Mouse (Mus musculus): ENCODE results near the gene Amn1. TPM values are rescaled to one million over a fixed set of nuclear protein-coding genes. Genes with fewer than 3 reads are reported as not detected.

Amn1 gene
- polyA plus RNA-seq (2014; fragmentation: Nextera tagmentation; extraction: Ambion mirVana) = 39.1 and 43.0 TPM in 2 replicates

DNA sequence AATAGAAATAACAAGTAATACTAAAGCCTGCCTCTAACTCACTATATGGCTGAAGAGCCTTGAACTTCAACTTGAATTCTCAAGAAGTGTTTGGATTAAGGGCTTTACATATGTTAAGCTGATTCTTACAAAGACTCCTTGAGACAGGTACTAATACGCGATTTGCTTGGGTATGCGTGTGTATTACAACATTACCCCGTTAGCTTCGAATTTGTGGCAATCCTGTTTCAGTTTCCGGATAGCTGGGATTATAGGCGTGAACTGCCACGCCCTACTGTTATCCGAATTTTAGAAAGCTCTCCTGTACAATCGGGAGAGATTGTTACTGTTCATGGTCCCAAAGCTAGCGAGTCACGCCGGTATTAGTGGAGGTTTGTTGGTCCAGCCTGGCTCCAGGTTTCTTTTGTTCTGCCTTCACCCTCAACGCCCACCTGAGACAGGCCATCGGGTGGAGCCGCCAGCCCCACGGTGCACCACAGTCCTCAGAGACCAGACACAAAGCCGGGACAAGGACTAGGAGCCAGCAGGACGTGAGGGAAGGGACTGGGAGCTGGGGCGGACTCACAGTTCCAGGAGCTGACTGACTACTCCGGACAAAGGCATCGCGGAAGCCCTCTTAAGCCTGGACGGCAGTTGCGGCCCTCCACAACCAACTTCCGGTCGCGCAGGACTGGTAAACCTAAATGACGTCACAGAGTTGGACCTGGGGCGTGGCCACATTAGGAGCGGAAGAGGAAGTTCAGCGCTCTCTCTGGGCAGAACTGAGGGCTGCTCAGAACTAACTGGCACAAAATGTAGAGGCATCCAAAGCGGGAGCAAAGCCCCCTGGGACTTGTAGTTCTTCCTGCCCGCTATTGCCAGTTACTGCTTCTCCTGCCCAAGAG, at the start of gene Amn1:
Gene Amn1 (minus strand): TSS at position 672 of the 884 bp plus-strand sequence.
- Histone ChIP-seq H3K9ac (ENCODE audit: low read length) (peak within 1 kb of the TSS; percentile 96), H3K36me3 (ENCODE audit: control insufficient read depth, insufficient read depth, low read length) (peaks cover 2% of the 10 kb centered on the region; the same call in 1 of the 2 replicates), H3K4me1 (ENCODE audit: control insufficient read depth, insufficient read depth, low read length) (peaks cover 4% of the 10 kb centered on the region; the same call in 1 of the 2 replicates), H3K27me3 (ENCODE audit: control insufficient read depth, insufficient read depth, low read length) (no peaks in the 10 kb centered on the region), H3K4me2 (ENCODE audit: low read depth, severe bottlenecking) (peak within 1 kb of the TSS; percentile 61), H3K4me3 (ENCODE audit: low read depth, low read length) (peak within 1 kb of the TSS; percentile 84), H3K27ac (replicated peaks; ENCODE audit: low read depth, low read length) (peak within 1 kb of the TSS; percentile 91), H3K9me3 (ENCODE audit: control insufficient read depth, low read length) (no peaks in the 10 kb centered on the region)
- under 1% methylated on average over 34 of the region's 34 CpGs for WGBS
- ATAC-seq (ENCODE audit: insufficient number of reproducible peaks, low FRiP score, low TSS enrichment, low read depth) (peak; percentile 100), DNase-seq (ENCODE audit: low spot score) (peak; percentile 97)

- H3K4me3 ChIP-seq (ENCODE audit: low read depth, low read length) = no peak overlapping the region
- no peak overlapping the region for H3K9ac ChIP-seq (ENCODE audit: low read length)
- H3K4me1 ChIP-seq (ENCODE audit: control insufficient read depth, insufficient read depth, low read length) = no peaks in the 10 kb centered on the region
- no peak overlapping the region for H3K4me2 ChIP-seq (ENCODE audit: low read depth, severe bottlenecking)
- H3K36me3 ChIP-seq (ENCODE audit: control insufficient read depth, insufficient read depth, low read length) = no peaks in the 10 kb centered on the region
- H3K9me3 ChIP-seq (ENCODE audit: control insufficient read depth, low read length) = no peaks in the 10 kb centered on the region
- 52% methylated on average over 2 of the region's 2 CpGs for WGBS
- ATAC-seq (ENCODE audit: insufficient number of reproducible peaks, low FRiP score, low TSS enrichment, low read depth) = no peak
- no peaks in the 10 kb centered on the region for H3K27me3 ChIP-seq (ENCODE audit: control insufficient read depth, insufficient read depth, low read length)
- no peak for DNase-seq (ENCODE audit: low spot score)
- H3K27ac ChIP-seq (replicated peaks; ENCODE audit: low read depth, low read length) = no peak overlapping the region
Observed at GRCm38 (mm10) chr6:149236807-149237206, 48.3 kb upstream of the Amn1 start.

GRCm38 (mm10) chr6:149233918-149234317, 45.4 kb upstream of the Amn1 start:
- H3K4me1 ChIP-seq (ENCODE audit: control insufficient read depth, insufficient read depth, low read length) = no peaks in the 10 kb centered on the region
- no peak overlapping the region for H3K4me3 ChIP-seq (ENCODE audit: low read depth, low read length)
- 83% methylated on average over 3 of the region's 3 CpGs for WGBS
- no peak overlapping the region for H3K27ac ChIP-seq (replicated peaks; ENCODE audit: low read depth, low read length)
- H3K9ac ChIP-seq (ENCODE audit: low read length) = no peak overlapping the region
- no peak overlapping the region for H3K4me2 ChIP-seq (ENCODE audit: low read depth, severe bottlenecking)
- H3K36me3 ChIP-seq (ENCODE audit: control insufficient read depth, insufficient read depth, low read length) = no peaks in the 10 kb centered on the region
- DNase-seq (ENCODE audit: low spot score) (no peak), ATAC-seq (ENCODE audit: insufficient number of reproducible peaks, low FRiP score, low TSS enrichment, low read depth) (no peak)
- H3K27me3 ChIP-seq (ENCODE audit: control insufficient read depth, insufficient read depth, low read length) = no peaks in the 10 kb centered on the region
- H3K9me3 ChIP-seq (ENCODE audit: control insufficient read depth, low read length) = no peaks in the 10 kb centered on the region

DNA sequence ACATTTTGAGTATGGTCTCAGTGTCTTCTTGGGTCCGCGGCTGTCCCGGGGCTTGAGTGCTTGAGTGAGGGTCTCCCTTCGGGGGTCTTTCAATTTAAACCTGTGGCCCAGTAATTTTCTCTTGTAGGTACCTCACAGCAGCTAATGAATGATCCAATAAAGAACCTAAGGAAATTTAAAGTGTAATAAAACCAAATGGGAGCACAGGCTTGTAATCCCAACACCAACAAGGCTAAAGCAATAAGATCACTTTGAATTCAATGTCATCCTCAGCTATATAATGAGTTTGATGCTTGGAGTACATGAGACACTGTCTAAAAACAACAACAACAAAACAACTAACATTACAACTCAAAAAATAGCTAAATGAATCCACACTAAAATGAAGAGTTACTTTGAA, 36.2 kb upstream of the Amn1 start:
- Histone ChIP-seq H3K4me1 (ENCODE audit: control insufficient read depth, insufficient read depth, low read length) (no peaks in the 10 kb centered on the region), H3K9me3 (ENCODE audit: control insufficient read depth, low read length) (no peaks in the 10 kb centered on the region), H3K27ac (replicated peaks; ENCODE audit: low read depth, low read length) (no peak overlapping the region), H3K9ac (ENCODE audit: low read length) (no peak overlapping the region), H3K4me2 (ENCODE audit: low read depth, severe bottlenecking) (no peak overlapping the region), H3K4me3 (ENCODE audit: low read depth, low read length) (no peak overlapping the region), H3K27me3 (ENCODE audit: control insufficient read depth, insufficient read depth, low read length) (no peaks in the 10 kb centered on the region), H3K36me3 (ENCODE audit: control insufficient read depth, insufficient read depth, low read length) (no peaks in the 10 kb centered on the region)
- no peak for ATAC-seq (ENCODE audit: insufficient number of reproducible peaks, low FRiP score, low TSS enrichment, low read depth)
- DNase-seq (ENCODE audit: low spot score) = no peak
- WGBS = 89% methylated on average over 4 of the region's 4 CpGs

DNA sequence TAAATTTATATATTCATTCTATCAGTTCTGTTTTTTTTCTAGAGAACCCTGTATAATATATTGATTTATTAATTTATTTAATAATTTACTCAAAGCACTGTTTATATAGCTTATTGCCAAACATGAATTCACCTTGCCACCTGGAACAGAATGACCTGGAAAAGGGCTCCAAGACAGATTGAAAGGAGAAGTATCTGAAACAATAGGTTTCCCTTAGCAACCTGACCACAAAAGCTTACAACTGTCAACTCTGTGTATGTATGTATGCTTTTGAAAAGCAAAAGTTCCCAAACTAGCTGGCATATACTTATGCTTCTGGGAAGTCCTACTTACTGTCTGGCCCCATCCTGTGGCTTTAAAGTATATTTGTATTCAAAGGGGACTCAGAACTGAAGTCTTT, 32.8 kb upstream of the Amn1 start:
- Histone ChIP-seq H3K27ac (replicated peaks; ENCODE audit: low read depth, low read length) (no peak overlapping the region), H3K4me1 (ENCODE audit: control insufficient read depth, insufficient read depth, low read length) (no peaks in the 10 kb centered on the region), H3K36me3 (ENCODE audit: control insufficient read depth, insufficient read depth, low read length) (no peaks in the 10 kb centered on the region), H3K9ac (ENCODE audit: low read length) (no peak overlapping the region), H3K4me3 (ENCODE audit: low read depth, low read length) (no peak overlapping the region), H3K4me2 (ENCODE audit: low read depth, severe bottlenecking) (no peak overlapping the region), H3K9me3 (ENCODE audit: control insufficient read depth, low read length) (no peaks in the 10 kb centered on the region), H3K27me3 (ENCODE audit: control insufficient read depth, insufficient read depth, low read length) (no peaks in the 10 kb centered on the region)
- no peak for ATAC-seq (ENCODE audit: insufficient number of reproducible peaks, low FRiP score, low TSS enrichment, low read depth)
- no peak for DNase-seq (ENCODE audit: low spot score)

DNA sequence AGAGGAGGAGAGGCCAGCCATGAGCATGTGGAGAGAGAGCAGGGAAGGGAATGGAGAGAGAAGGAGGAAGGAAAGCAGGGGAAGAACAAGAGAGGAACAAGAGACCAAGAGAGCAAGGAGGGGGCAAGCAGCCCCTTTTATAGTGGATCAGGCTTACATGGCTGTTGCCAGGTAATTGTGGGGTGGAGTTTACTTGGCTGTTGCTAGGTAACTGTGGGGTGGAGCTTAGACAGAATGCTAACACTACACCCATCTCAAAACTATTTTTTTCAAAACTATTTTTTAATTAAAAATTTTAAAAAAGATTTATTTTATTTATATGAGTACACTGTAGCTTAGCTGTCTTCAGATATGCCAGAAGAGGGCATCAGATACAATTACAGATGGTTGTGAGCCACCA, 10.1 kb upstream of the Amn1 start:
- H3K9me3 ChIP-seq (ENCODE audit: control insufficient read depth, low read length) = no peaks in the 10 kb centered on the region
- DNase-seq (ENCODE audit: low spot score) = no peak
- H3K4me3 ChIP-seq (ENCODE audit: low read depth, low read length) = no peak overlapping the region
- H3K4me1 ChIP-seq (ENCODE audit: control insufficient read depth, insufficient read depth, low read length) = no peaks in the 10 kb centered on the region
- H3K4me2 ChIP-seq (ENCODE audit: low read depth, severe bottlenecking) = no peak overlapping the region
- H3K36me3 ChIP-seq (ENCODE audit: control insufficient read depth, insufficient read depth, low read length) = no peaks in the 10 kb centered on the region
- ATAC-seq (ENCODE audit: insufficient number of reproducible peaks, low FRiP score, low TSS enrichment, low read depth) = no peak
- no peak overlapping the region for H3K9ac ChIP-seq (ENCODE audit: low read length)
- H3K27ac ChIP-seq (replicated peaks; ENCODE audit: low read depth, low read length) = no peak overlapping the region
- no peaks in the 10 kb centered on the region for H3K27me3 ChIP-seq (ENCODE audit: control insufficient read depth, insufficient read depth, low read length)

GRCm38 (mm10) chr6:149197116-149197515, 8.6 kb upstream of the Amn1 start:
- Histone ChIP-seq H3K27ac (replicated peaks; ENCODE audit: low read depth, low read length) (no peak overlapping the region), H3K4me2 (ENCODE audit: low read depth, severe bottlenecking) (no peak overlapping the region), H3K36me3 (ENCODE audit: control insufficient read depth, insufficient read depth, low read length) (no peaks in the 10 kb centered on the region), H3K9me3 (ENCODE audit: control insufficient read depth, low read length) (no peaks in the 10 kb centered on the region), H3K27me3 (ENCODE audit: control insufficient read depth, insufficient read depth, low read length) (no peaks in the 10 kb centered on the region), H3K9ac (ENCODE audit: low read length) (no peak overlapping the region), H3K4me1 (ENCODE audit: control insufficient read depth, insufficient read depth, low read length) (no peaks in the 10 kb centered on the region), H3K4me3 (ENCODE audit: low read depth, low read length) (no peak overlapping the region)
- ATAC-seq (ENCODE audit: insufficient number of reproducible peaks, low FRiP score, low TSS enrichment, low read depth) = no peak
- 86% methylated on average over 3 of the region's 3 CpGs for WGBS
- no peak for DNase-seq (ENCODE audit: low spot score)

- Histone ChIP-seq H3K27ac (replicated peaks; ENCODE audit: low read depth, low read length) (no peak overlapping the region), H3K36me3 (ENCODE audit: control insufficient read depth, insufficient read depth, low read length) (no peaks in the 10 kb centered on the region), H3K4me1 (ENCODE audit: control insufficient read depth, insufficient read depth, low read length) (no peaks in the 10 kb centered on the region), H3K9ac (ENCODE audit: low read length) (no peak overlapping the region), H3K4me3 (ENCODE audit: low read depth, low read length) (no peak overlapping the region), H3K4me2 (ENCODE audit: low read depth, severe bottlenecking) (no peak overlapping the region), H3K27me3 (ENCODE audit: control insufficient read depth, insufficient read depth, low read length) (no peaks in the 10 kb centered on the region), H3K9me3 (ENCODE audit: control insufficient read depth, low read length) (no peaks in the 10 kb centered on the region)
- no peak for ATAC-seq (ENCODE audit: insufficient number of reproducible peaks, low FRiP score, low TSS enrichment, low read depth)
- DNase-seq (ENCODE audit: low spot score) = no peak
- 92% methylated on average over 5 of the region's 5 CpGs for WGBS
Observed at GRCm38 (mm10) chr6:149193276-149193905, 4.9 kb upstream of the Amn1 start.

Data from limb, embryonic 11.5 days (tissue).